Comparison of ENCODE assay signal across 8 mouse cellular contexts in the genomic region with DNA sequence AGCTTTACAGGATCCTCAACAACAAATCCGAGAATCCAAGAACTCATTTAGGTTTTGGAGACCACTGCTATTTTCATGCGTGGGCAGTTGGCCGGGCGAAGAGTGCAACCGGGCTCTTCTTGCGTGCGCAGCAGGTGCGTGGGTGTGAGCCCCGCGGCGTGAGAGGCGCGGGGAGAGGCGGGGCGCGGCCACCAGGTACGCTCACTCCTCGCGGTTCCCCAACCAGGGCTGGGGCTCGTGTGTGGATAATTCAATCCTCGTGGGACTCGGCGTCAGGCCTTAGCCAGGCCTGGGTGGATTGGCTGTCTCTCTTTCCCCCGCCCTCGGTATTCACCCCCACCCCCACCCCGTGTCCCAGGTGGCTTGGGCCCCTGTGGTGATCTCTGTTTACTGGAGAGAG. TPM values are rescaled to one million over a fixed set of nuclear protein-coding genes. Genes with fewer than 3 reads are reported as not detected.
DNase-seq lines count a peak whose midpoint lies in the region; ATAC-seq and TF ChIP-seq lines count a peak whose summit lies in the region.

No protein-coding gene starts in this region.

- DNase-seq in gastrocnemius, adult 2 months, result peak; percentile 18
- DNase-seq in gastrocnemius, adult 8-10 months (ENCODE audit: low spot score in 2 of 2), result no peak
- DNase-seq in B cell, adult 2 months, result peak; percentile 30 to 32
- no peak for DNase-seq in kidney, postnatal 0 days (ENCODE audit: low spot score)
- DNase-seq in adrenal gland, adult 2 months, result no peak
- no peak for DNase-seq in thymus, postnatal 4 days

- H3K4me3 ChIP-seq in gastrocnemius, adult 2 months, result peak overlapping the region; percentile 67
- H3K4me3 ChIP-seq in embryonic facial prominence, embryonic 12.5 days, result peak overlapping the region; percentile 37
- peak overlapping the region; percentile 23 for H3K4me3 ChIP-seq in kidney, postnatal 0 days (replicated peaks; ENCODE audit: low read depth, low read length)
- H3K4me3 ChIP-seq in olfactory bulb, adult 2 months (ENCODE audit: insufficient read depth, low read depth, low read length), result peak overlapping the region; percentile 49

- no peak for TF ChIP-seq POLR2A in olfactory bulb, adult 2 months (IDR thresholded peaks at IDR 0.05; ENCODE audit: insufficient read depth, low read depth, low read length)

- WGBS in embryonic facial prominence, embryonic 12.5 days, result 8% methylated on average over 26 of the region's 26 CpGs
- 6% methylated on average over 26 of the region's 26 CpGs for WGBS in kidney, postnatal 0 days
- WGBS in olfactory bulb, adult 2 months, result 2% methylated on average over 26 of the region's 26 CpGs

- H3K4me2 ChIP-seq in embryonic facial prominence, embryonic 12.5 days (replicated peaks), result peak overlapping the region; percentile 58
- peak overlapping the region; percentile 50 for H3K4me2 ChIP-seq in kidney, postnatal 0 days (ENCODE audit: low read length)

- no peak overlapping the region for H3K9ac ChIP-seq in embryonic facial prominence, embryonic 12.5 days
- H3K9ac ChIP-seq in kidney, postnatal 0 days (ENCODE audit: low read depth, low read length), result peak overlapping the region; percentile 48; the same call in 1 of the 2 replicates

- H3K27ac ChIP-seq in gastrocnemius, adult 2 months, result no peak overlapping the region; the same call in 1 of the 2 replicates
- no peak overlapping the region for H3K27ac ChIP-seq in embryonic facial prominence, embryonic 12.5 days
- no peak overlapping the region for H3K27ac ChIP-seq in kidney, postnatal 0 days
- no peak overlapping the region for H3K27ac ChIP-seq in olfactory bulb, adult 2 months (ENCODE audit: insufficient read depth, low read depth, low read length)

- H3K4me1 ChIP-seq in embryonic facial prominence, embryonic 12.5 days, result peaks cover 24% of the 10 kb centered on the region
- H3K4me1 ChIP-seq in kidney, postnatal 0 days (replicated peaks; ENCODE audit: insufficient read depth, low read length), result peaks cover 16% of the 10 kb centered on the region
- H3K4me1 ChIP-seq in olfactory bulb, adult 2 months (ENCODE audit: control insufficient read depth, insufficient read depth, low read length), result peaks cover 26% of the 10 kb centered on the region

- intact Hi-C loops in gastrocnemius, adult 2 months (cut with DNase I), result loop anchor here (1.0 to 2.0 kb wide), 2 partner anchors 139 to 159 kb away; a partner anchor contains a TSS

- H3K36me3 ChIP-seq in embryonic facial prominence, embryonic 12.5 days, result peaks cover 6% of the 10 kb centered on the region; the same call in 1 of the 2 replicates
- H3K36me3 ChIP-seq in kidney, postnatal 0 days (ENCODE audit: insufficient read depth, low read length), result no peaks in the 10 kb centered on the region

- ATAC-seq in embryonic facial prominence, embryonic 12.5 days (ENCODE audit: insufficient number of reproducible peaks, insufficient read depth, low FRiP score, low TSS enrichment), result no peak
- 0 out of 2 replicates have a peak, but pooled peaks have one; percentile 15 for ATAC-seq in kidney, postnatal 0 days (replicated peaks; ENCODE audit: low FRiP score, low read depth)

- peaks cover 64% of the 10 kb centered on the region for H3K27me3 ChIP-seq in embryonic facial prominence, embryonic 12.5 days
- H3K27me3 ChIP-seq in kidney, postnatal 0 days (ENCODE audit: insufficient read depth, low read length), result peaks cover 8% of the 10 kb centered on the region

- TF ChIP-seq CTCF in gastrocnemius, adult 2 months (IDR thresholded peaks at IDR 0.05), result no peak
- no peak for TF ChIP-seq CTCF in kidney, postnatal 0 days (IDR thresholded peaks at IDR 0.05; ENCODE audit: low read depth)
- no peak for TF ChIP-seq CTCF in olfactory bulb, adult 2 months (IDR thresholded peaks at IDR 0.05; ENCODE audit: insufficient read depth, low read depth, low read length)

- H3K9me3 ChIP-seq in embryonic facial prominence, embryonic 12.5 days, result no peaks in the 10 kb centered on the region
- H3K9me3 ChIP-seq in kidney, postnatal 0 days (replicated peaks; ENCODE audit: low read length), result no peaks in the 10 kb centered on the region

RNA-seq across cellular contexts. Expression of a gene that starts 1.2 kb away (rescaled TPM):
- total RNA-seq in gastrocnemius, adult 2 months (2021), result not detected
- under 1 TPM in 2 of 4 experiments, not detected in 2; 0.27 to 0.46 TPM for total RNA-seq in gastrocnemius, adult 8-10 months (2022)
- polyA plus RNA-seq in embryonic facial prominence, embryonic 12.5 days (2016; fragmentation: Nextera tagmentation; extraction: Ambion mirVana), result 1.5 and 2.0 TPM in 2 replicates
- 11.2 and 12.6 TPM in 2 replicates for polyA plus RNA-seq in kidney, postnatal 0 days (2015; fragmentation: Nextera tagmentation; extraction: Ambion mirVana)
- polyA plus RNA-seq in olfactory bulb, adult 2 months (2012; ENCODE audit: insufficient read depth, insufficient read length, low replicate concordance, missing spikeins), result not detected in 2 replicates
- under 1 TPM in 1 of 2 experiments, not detected in 1; 0.73 TPM for total RNA-seq in adrenal gland, adult 2 months (2021)
- polyA plus RNA-seq in adrenal gland, adult 2 months (2012; rRNA removed), result 0.68 and 2.4 TPM in 2 replicates

RNA-seq across cellular contexts. Expression of a gene that starts 7.1 kb away (rescaled TPM):
- under 1 TPM; 0.28 to 0.67 TPM for total RNA-seq in gastrocnemius, adult 2 months (2021)
- under 1 TPM; 0.13 to 0.89 (median 0.35) TPM for total RNA-seq in gastrocnemius, adult 8-10 months (2022)
- polyA plus RNA-seq in embryonic facial prominence, embryonic 12.5 days (2016; fragmentation: Nextera tagmentation; extraction: Ambion mirVana), result 12.8 and 13.3 TPM in 2 replicates
- 20.6 and 21.4 TPM in 2 replicates for polyA plus RNA-seq in kidney, postnatal 0 days (2015; fragmentation: Nextera tagmentation; extraction: Ambion mirVana)
- not detected in 2 replicates for polyA plus RNA-seq in olfactory bulb, adult 2 months (2012; ENCODE audit: insufficient read depth, insufficient read length, low replicate concordance, missing spikeins)
- 1 to 10 TPM; 2.7 to 3.7 TPM for total RNA-seq in adrenal gland, adult 2 months (2021)
- 5.0 and 5.6 TPM in 2 replicates for polyA plus RNA-seq in adrenal gland, adult 2 months (2012; rRNA removed)

RNA-seq across cellular contexts. Expression of a gene that starts 15.9 kb away (rescaled TPM):
- total RNA-seq in gastrocnemius, adult 2 months (2021), result 1 to 10 TPM; 1.4 to 2.6 TPM
- total RNA-seq in gastrocnemius, adult 8-10 months (2022), result 1 to 10 TPM; 1.2 to 3.9 (median 2.3) TPM
- polyA plus RNA-seq in embryonic facial prominence, embryonic 12.5 days (2016; fragmentation: Nextera tagmentation; extraction: Ambion mirVana), result 10.7 and 10.8 TPM in 2 replicates
- polyA plus RNA-seq in kidney, postnatal 0 days (2015; fragmentation: Nextera tagmentation; extraction: Ambion mirVana), result 22.0 TPM in 2 replicates
- polyA plus RNA-seq in olfactory bulb, adult 2 months (2012; ENCODE audit: insufficient read depth, insufficient read length, low replicate concordance, missing spikeins), result not detected in 2 replicates
- 10 to 100 TPM in 1 of 2 experiments, 1 to 10 TPM in 1; 8.6 to 11.3 TPM for total RNA-seq in adrenal gland, adult 2 months (2021)
- 25.3 and 27.8 TPM in 2 replicates for polyA plus RNA-seq in adrenal gland, adult 2 months (2012; rRNA removed)

RNA-seq across cellular contexts. Expression of a gene that starts 24.0 kb away (rescaled TPM):
- 10 to 100 TPM; 33.4 to 37.0 TPM for total RNA-seq in gastrocnemius, adult 2 months (2021)
- total RNA-seq in gastrocnemius, adult 8-10 months (2022), result 10 to 100 TPM; 29.8 to 36.3 (median 35.5) TPM
- 193 and 202 TPM in 2 replicates for polyA plus RNA-seq in embryonic facial prominence, embryonic 12.5 days (2016; fragmentation: Nextera tagmentation; extraction: Ambion mirVana)
- polyA plus RNA-seq in kidney, postnatal 0 days (2015; fragmentation: Nextera tagmentation; extraction: Ambion mirVana), result 147 and 150 TPM in 2 replicates
- polyA plus RNA-seq in olfactory bulb, adult 2 months (2012; ENCODE audit: insufficient read depth, insufficient read length, low replicate concordance, missing spikeins), result not detected in 2 replicates
- 10 to 100 TPM; 44.7 to 52.1 TPM for total RNA-seq in adrenal gland, adult 2 months (2021)
- polyA plus RNA-seq in adrenal gland, adult 2 months (2012; rRNA removed), result 54.7 and 56.2 TPM in 2 replicates

RNA-seq across cellular contexts. Expression of a gene that starts 25.9 kb away (rescaled TPM):
- 1 to 10 TPM; 3.7 to 4.4 TPM for total RNA-seq in gastrocnemius, adult 2 months (2021)
- 1 to 10 TPM; 1.6 to 3.3 (median 3.0) TPM for total RNA-seq in gastrocnemius, adult 8-10 months (2022)
- 9.9 and 13.2 TPM in 2 replicates for polyA plus RNA-seq in embryonic facial prominence, embryonic 12.5 days (2016; fragmentation: Nextera tagmentation; extraction: Ambion mirVana)
- polyA plus RNA-seq in kidney, postnatal 0 days (2015; fragmentation: Nextera tagmentation; extraction: Ambion mirVana), result 15.6 and 15.9 TPM in 2 replicates
- polyA plus RNA-seq in olfactory bulb, adult 2 months (2012; ENCODE audit: insufficient read depth, insufficient read length, low replicate concordance, missing spikeins), result not detected in 2 replicates
- total RNA-seq in adrenal gland, adult 2 months (2021), result 1 to 10 TPM; 3.2 to 6.2 TPM
- 6.9 and 7.8 TPM in 2 replicates for polyA plus RNA-seq in adrenal gland, adult 2 months (2012; rRNA removed)

Comparison
In these comparisons a context has a peak if more than half of its experiments do, and no peak if none do; other contexts are left out.
1. DNase-seq: peak in gastrocnemius, adult 2 months (single experiment) and B cell, adult 2 months (2 of 2); none in gastrocnemius, adult 8-10 months (0 of 2), kidney, postnatal 0 days (single experiment), adrenal gland, adult 2 months (single experiment) and thymus, postnatal 4 days (single experiment).
2. RNA of a gene that starts 15.9 kb away (polyA plus RNA-seq): 25.3 to 27.8 TPM in adrenal gland, adult 2 months, 22.0 TPM in kidney, postnatal 0 days and 10.7 to 10.8 TPM in embryonic facial prominence, embryonic 12.5 days; not detected in olfactory bulb, adult 2 months; every median in the first group is over 10 times any median in the second.
3. Peak in every context shown above with its lines, with median percentiles within 50 percentile points of each other: H3K4me3 ChIP-seq.